Mouse (Mus musculus): ENCODE measurements around the gene Lrwd1. TPM values are rescaled to one million over a fixed set of nuclear protein-coding genes. Genes with fewer than 3 reads are reported as not detected.
"Not testable (repeated sequence)": the region's sequence is repeated elsewhere in the genome, so short reads cannot be mapped to it uniquely, and the experiment has no call there.

The Lrwd1 gene
- polyA plus RNA-seq, 1 experiment from 2014 or later, result 21.8 TPM

DNA sequence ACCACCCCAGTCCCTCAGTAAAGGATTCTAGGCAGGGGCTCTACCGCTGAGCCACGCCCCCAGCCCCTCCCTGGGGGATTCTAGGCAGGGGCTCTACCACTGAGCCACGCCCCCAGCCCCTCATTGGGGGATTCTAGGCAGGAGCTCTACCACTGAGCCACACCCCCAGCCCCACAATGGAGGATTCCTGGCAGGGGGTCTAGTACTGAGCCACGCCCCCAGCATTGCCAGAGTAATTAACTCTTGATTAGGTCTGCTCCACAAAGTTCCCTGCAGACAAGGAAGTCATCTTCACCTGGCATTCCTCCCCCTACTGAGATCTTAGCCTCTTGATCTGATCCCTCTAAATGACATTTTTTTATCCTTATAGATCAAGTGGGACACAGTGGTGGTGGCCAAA is 22.3 kb downstream of the Lrwd1 start:
- H3K9me3 ChIP-seq (replicated peaks), result not testable (repeated sequence)

DNA sequence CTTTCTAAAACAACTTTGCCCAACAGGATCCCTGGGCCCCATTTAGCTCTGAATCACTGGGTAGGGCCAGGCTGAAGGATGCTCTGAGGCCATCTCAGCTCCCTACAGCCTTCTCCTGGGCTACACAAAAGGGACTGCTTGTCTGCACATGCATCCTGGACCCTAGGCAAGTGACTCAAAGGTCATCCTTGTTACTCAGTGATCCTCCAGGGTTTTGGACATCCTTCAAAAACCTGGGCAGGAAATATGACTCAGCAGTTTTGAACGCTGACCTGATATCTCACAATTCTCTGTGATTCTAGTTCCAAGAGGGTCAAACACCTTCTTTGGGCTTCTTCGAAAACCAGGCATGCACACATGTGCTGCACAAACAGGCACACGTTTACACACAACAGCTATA is 26.8 kb downstream of the Lrwd1 start:
- ATAC-seq (ENCODE audit: insufficient number of reproducible peaks, low FRiP score), result no peak
- WGBS, result 56% methylated on average over 3 of the region's 3 CpGs
- Histone ChIP-seq H3K4me1 (replicated peaks) (no peaks in the 10 kb centered on the region), H3K4me3 (no peak overlapping the region), H3K36me3 (no peaks in the 10 kb centered on the region), H3K27me3 (replicated peaks) (no peaks in the 10 kb centered on the region; the same call in 1 of the 2 replicates), H3K9me3 (replicated peaks) (no peaks in the 10 kb centered on the region), H3K27ac (ENCODE audit: poor library complexity, severe bottlenecking) (no peak overlapping the region), H3K9ac (no peak overlapping the region), H3K4me2 (no peak overlapping the region)

More for the DNA sequence above, 22.3 kb downstream of the Lrwd1 start:
- H3K4me3 ChIP-seq; H3K4me2 ChIP-seq; ATAC-seq (ENCODE audit: insufficient number of reproducible peaks, low FRiP score); H3K9ac ChIP-seq; H3K27ac ChIP-seq (ENCODE audit: poor library complexity, severe bottlenecking); H3K27me3 ChIP-seq (replicated peaks); H3K36me3 ChIP-seq: not testable (repeated sequence)
- 42% methylated on average over 4 of the region's 4 CpGs for WGBS
- H3K4me1 ChIP-seq (replicated peaks), result peaks cover 18% of the 10 kb centered on the region

DNA sequence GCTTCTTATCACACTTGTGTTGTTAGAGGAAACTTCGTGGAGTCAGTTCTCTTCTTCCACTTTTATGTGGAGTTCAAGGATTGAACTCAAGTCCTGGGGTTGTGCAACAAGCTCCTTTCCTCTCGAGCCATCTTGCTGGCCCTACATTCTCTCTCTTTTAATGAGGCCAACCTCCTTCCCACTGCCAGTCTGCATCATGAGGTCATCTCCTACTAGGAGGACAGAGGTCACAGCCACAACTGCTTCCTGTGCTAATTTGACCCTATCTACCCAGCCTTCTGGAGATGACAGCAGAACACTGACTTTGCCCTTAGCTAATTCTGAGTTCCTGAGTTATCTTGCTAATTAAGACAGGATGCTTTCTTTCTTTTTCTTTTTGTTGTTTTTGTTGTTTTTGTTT is 27.4 kb downstream of the Lrwd1 start:
- H3K4me2 ChIP-seq, result no peak overlapping the region
- 38% methylated on average over 2 of the region's 2 CpGs for WGBS
- H3K9me3 ChIP-seq (replicated peaks), result no peaks in the 10 kb centered on the region
- H3K27ac ChIP-seq (ENCODE audit: poor library complexity, severe bottlenecking), result no peak overlapping the region
- H3K27me3 ChIP-seq (replicated peaks), result peaks cover 4% of the 10 kb centered on the region
- H3K36me3 ChIP-seq, result no peaks in the 10 kb centered on the region
- no peak overlapping the region for H3K9ac ChIP-seq
- no peak for ATAC-seq (ENCODE audit: insufficient number of reproducible peaks, low FRiP score)
- no peak overlapping the region for H3K4me3 ChIP-seq
- H3K4me1 ChIP-seq (replicated peaks), result no peaks in the 10 kb centered on the region

DNA sequence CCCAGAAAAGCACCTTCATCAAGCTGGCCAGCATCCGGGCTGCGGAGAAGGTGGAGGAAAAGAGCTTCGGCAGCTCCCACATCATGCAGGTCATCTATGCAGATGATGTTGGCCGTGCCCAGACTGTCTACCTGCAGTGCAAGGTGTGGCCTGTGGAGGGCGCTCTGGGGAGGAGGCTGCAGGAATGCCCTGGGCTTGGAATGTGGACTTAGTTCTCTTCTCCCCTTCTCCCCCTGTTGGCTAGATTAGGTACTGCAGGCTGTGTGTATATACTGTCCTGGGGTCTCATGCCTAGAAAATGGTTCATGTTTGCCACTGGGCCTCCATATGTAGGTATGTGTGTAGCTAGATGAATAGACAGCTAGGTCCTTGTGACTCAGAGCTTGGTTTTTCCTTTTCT is 31.4 kb downstream of the Lrwd1 start:
- WGBS, result 82% methylated on average over 5 of the region's 5 CpGs
- Histone ChIP-seq H3K27ac (ENCODE audit: poor library complexity, severe bottlenecking) (no peak overlapping the region), H3K9ac (no peak overlapping the region), H3K9me3 (replicated peaks) (no peaks in the 10 kb centered on the region), H3K4me3 (no peak overlapping the region), H3K4me2 (no peak overlapping the region), H3K27me3 (replicated peaks) (peaks cover 29% of the 10 kb centered on the region), H3K4me1 (replicated peaks) (peaks cover 4% of the 10 kb centered on the region; the same call in 1 of the 2 replicates), H3K36me3 (no peaks in the 10 kb centered on the region)
- no peak for ATAC-seq (ENCODE audit: insufficient number of reproducible peaks, low FRiP score)

DNA sequence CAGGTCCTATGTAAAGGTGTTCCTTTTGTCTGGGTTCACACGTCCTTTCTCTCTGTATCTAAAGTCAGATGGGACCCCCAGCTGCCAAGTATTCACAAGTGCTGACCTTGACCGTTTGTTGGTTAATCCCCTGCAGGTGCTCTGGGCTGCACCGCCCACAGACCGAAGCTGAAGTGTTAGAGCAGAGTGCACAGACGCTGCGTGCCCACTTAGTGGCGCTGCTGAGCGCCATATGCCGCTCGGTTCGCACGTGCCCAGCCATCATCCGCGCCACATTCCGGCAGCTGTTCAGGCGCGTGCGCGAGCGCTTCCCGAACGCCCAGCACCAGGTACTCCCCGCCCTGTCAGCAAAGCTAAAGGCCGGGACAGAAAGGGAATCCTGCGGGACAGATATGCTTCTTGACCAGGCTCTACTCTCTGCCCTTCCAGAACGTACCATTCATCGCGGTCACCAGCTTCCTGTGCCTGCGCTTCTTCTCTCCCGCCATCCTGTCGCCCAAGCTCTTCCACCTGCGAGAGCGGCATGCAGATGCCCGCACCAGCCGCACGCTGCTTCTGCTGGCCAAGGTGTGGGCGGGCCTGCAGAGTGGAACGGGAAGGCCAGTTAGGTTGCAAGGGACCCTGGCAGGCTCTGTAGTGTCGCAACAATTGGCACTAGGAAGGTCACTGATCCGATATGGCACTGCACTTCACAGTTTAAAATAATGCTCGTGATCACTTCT is 33.6 kb downstream of the Lrwd1 start:
- H3K4me2 ChIP-seq, result peak overlapping the region; percentile 71
- H3K27me3 ChIP-seq (replicated peaks), result peaks cover 29% of the 10 kb centered on the region
- peak overlapping the region; percentile 36 for H3K4me3 ChIP-seq
- H3K27ac ChIP-seq (ENCODE audit: poor library complexity, severe bottlenecking), result no peak overlapping the region
- H3K9me3 ChIP-seq (replicated peaks), result no peaks in the 10 kb centered on the region
- peak overlapping the region; percentile 14; the same call in 1 of the 2 replicates for H3K9ac ChIP-seq
- WGBS, result 6% methylated on average over 41 of the region's 41 CpGs
- H3K4me1 ChIP-seq (replicated peaks), result peaks cover 4% of the 10 kb centered on the region; the same call in 1 of the 2 replicates
- ATAC-seq (ENCODE audit: insufficient number of reproducible peaks, low FRiP score), result peak; percentile 68
- no peaks in the 10 kb centered on the region for H3K36me3 ChIP-seq

DNA sequence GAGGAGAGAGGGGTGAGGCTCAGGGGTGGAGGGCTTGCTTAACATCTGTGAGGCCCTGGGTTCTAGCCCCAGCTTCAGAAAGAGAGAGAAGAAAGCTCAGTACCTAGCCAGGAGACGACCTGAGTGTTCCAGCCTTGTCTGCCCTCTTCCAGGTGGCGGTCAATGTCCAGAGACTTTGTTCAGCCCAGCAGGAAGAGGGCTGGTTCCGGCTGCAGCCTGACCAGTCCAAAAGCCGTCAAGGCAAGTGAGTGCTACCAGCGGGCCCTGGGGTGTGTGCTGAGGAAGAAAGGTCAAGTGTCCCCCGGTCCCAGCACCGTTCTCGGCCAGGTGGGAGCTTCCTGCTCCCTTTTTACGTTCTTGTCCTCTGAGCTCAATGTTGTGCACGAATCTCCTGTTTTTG is 37.3 kb downstream of the Lrwd1 start:
- Histone ChIP-seq H3K4me1 (replicated peaks) (peaks cover 4% of the 10 kb centered on the region; the same call in 1 of the 2 replicates), H3K9me3 (replicated peaks) (no peaks in the 10 kb centered on the region), H3K27me3 (replicated peaks) (peaks cover 32% of the 10 kb centered on the region), H3K4me3 (no peak overlapping the region), H3K9ac (no peak overlapping the region), H3K36me3 (no peaks in the 10 kb centered on the region), H3K27ac (ENCODE audit: poor library complexity, severe bottlenecking) (no peak overlapping the region), H3K4me2 (no peak overlapping the region)
- 76% methylated on average over 10 of the region's 10 CpGs for WGBS
- ATAC-seq (ENCODE audit: insufficient number of reproducible peaks, low FRiP score), result no peak

DNA sequence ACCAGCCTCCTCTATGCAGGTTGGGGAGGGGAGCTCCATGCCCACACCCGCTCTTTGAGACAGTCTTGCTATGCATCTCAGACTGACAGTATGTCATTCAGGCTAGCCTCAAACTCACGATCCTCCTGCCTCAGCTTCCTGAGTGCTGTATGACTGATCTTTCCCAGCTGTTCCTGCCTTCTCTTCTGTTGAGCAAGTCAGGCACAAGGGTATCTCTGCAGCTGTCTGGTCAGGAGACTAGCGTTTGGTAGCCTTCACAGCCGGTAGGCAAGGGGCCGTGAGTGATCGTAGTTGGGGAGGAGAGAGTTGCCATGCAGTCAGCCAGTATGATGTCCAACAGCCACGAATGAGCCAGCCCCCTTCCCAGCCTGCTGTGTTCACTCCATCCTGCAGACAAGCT is 40.8 kb downstream of the Lrwd1 start:
- H3K4me1 ChIP-seq (replicated peaks), result no peaks in the 10 kb centered on the region
- H3K9me3 ChIP-seq (replicated peaks), result no peaks in the 10 kb centered on the region
- H3K9ac ChIP-seq, result no peak overlapping the region
- H3K4me3 ChIP-seq, result no peak overlapping the region
- ATAC-seq (ENCODE audit: insufficient number of reproducible peaks, low FRiP score), result no peak
- H3K4me2 ChIP-seq, result no peak overlapping the region
- H3K36me3 ChIP-seq, result no peaks in the 10 kb centered on the region
- H3K27ac ChIP-seq (ENCODE audit: poor library complexity, severe bottlenecking), result no peak overlapping the region
- WGBS, result 65% methylated on average over 7 of the region's 7 CpGs
- peaks cover 27% of the 10 kb centered on the region for H3K27me3 ChIP-seq (replicated peaks)

DNA sequence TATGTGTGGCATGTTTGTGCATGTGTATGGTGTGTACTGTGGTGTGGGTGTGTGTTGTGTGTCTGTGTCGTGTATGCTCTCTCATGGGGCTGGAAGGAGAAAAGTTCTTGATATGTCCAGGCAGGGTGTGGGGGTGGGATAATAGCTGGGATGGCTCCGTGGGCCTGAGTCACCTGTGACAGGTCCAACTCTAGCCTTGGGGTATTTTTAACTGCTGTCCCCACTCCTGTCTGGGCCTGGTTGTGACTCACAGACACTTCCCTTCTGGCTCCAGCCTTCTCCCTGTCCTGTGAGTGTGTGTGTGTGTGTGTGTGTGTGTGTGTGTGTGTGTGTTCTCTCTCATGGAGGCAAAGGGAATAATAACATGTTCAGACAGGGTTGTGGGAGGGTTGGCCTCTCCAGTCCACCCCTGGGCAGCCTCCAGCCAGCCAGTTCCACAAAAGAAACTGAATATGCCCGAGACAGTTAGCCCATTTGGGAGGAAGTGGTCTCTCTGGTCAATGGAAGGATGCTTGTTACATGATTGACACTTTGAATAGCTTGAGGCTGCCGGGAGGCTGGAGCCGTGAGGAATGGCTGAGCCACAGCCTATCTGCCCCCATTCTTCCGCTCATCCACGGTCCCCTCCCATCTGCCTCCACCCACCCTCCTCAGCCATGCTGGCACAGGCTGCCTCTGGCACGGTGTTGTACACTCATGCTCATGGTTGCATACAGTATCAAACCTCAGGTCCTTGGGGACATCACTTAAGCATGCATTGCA is 41.4 kb downstream of the Lrwd1 start:
- Histone ChIP-seq H3K27ac (ENCODE audit: poor library complexity, severe bottlenecking) (no peak overlapping the region), H3K9ac (no peak overlapping the region), H3K4me1 (replicated peaks) (no peaks in the 10 kb centered on the region), H3K27me3 (replicated peaks) (peaks cover 31% of the 10 kb centered on the region), H3K4me2 (no peak overlapping the region), H3K4me3 (no peak overlapping the region), H3K9me3 (replicated peaks) (no peaks in the 10 kb centered on the region), H3K36me3 (no peaks in the 10 kb centered on the region)
- WGBS, result 52% methylated on average over 8 of the region's 8 CpGs
- ATAC-seq (ENCODE audit: insufficient number of reproducible peaks, low FRiP score), result no peak

DNA sequence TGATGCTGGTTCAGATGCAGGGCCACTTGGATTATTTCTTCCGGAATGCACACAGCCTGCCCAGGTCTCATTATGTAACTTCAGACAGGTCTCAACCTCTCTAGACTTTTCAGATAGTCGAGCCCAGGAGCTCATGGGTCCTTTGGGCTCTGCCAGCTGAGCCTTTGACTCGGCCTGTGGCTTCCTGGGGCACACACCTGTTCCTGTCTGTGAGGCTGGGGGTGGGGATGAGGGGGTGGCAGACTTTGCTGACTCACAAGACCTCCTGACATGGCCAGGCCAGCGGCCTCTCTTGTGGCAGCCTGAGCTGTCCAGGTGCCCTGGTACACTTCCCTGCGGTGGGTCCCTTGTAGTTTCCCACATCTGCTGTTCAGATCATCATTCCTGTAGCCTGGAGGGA is 43.9 kb downstream of the Lrwd1 start:
- Histone ChIP-seq H3K27me3 (replicated peaks) (peaks cover 50% of the 10 kb centered on the region), H3K27ac (ENCODE audit: poor library complexity, severe bottlenecking) (no peak overlapping the region), H3K4me1 (replicated peaks) (no peaks in the 10 kb centered on the region), H3K4me3 (no peak overlapping the region), H3K9me3 (replicated peaks) (no peaks in the 10 kb centered on the region), H3K9ac (no peak overlapping the region), H3K4me2 (no peak overlapping the region), H3K36me3 (no peaks in the 10 kb centered on the region)
- ATAC-seq (ENCODE audit: insufficient number of reproducible peaks, low FRiP score), result no peak
- 58% methylated on average over 5 of the region's 5 CpGs for WGBS

DNA sequence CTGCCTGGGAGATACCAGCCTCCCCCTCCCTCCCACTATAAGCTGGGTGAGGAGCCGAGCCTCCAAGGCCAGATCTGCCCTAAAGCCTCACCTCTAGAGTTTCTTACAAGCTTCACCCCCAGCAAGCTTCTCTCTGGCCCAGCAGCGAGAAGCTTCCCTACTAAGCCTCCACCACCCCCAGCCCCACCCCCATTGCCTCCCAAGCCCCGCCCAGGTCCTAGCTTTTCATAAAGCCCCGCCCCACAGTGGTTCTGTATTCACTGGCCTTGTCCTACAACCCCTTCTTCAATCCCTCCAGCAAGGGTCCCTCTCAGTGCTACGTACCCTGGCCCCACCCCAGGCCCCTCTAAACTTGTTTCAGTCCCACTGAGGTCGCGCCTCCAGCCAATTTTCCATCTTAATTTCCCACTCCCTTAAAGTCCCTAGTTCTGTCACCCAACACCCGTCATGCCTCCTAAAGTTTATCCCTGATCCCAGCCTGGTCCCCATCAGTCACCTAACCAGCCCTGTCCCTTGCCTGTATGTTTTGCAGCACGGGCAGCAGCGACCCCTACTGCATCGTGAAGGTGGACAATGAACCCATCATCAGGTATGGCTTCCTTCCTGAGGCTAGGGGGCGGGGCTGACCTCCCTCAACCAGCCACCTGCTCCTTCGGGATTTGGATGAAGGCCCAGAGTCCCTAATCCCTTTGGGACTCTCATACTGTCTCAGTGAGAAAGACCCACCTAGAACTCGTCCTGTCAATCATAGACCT is 46.9 kb downstream of the Lrwd1 start:
- H3K27ac ChIP-seq (ENCODE audit: poor library complexity, severe bottlenecking), result no peak overlapping the region
- H3K27me3 ChIP-seq (replicated peaks), result peaks cover 73% of the 10 kb centered on the region
- H3K4me2 ChIP-seq, result no peak overlapping the region
- no peaks in the 10 kb centered on the region for H3K9me3 ChIP-seq (replicated peaks)
- H3K4me3 ChIP-seq, result no peak overlapping the region
- no peak overlapping the region for H3K9ac ChIP-seq
- WGBS, result 18% methylated on average over 14 of the region's 14 CpGs
- H3K4me1 ChIP-seq (replicated peaks), result peaks cover 15% of the 10 kb centered on the region
- no peaks in the 10 kb centered on the region for H3K36me3 ChIP-seq
- no peak for ATAC-seq (ENCODE audit: insufficient number of reproducible peaks, low FRiP score)

DNA sequence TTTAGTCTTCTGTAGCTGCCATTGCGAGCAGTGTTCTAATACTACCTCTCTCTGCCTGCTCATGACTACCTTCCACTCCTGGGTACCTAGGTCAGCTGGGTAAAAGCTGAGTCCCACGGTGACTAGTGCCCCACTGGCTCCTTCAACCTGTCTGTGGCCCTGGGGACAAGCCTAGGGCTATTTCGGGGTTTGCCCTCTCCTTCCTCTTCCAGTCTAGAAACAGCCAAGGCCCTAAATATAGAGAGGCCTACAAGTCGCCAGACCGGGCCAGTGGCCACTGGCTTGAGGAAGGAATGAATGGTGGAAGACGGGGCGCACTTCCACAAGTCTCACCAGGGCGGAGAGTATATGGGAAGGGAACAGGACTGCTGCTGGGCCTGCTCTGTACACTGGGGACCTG is 49.6 kb downstream of the Lrwd1 start:
- ATAC-seq (ENCODE audit: insufficient number of reproducible peaks, low FRiP score), result no peak
- H3K27ac ChIP-seq (ENCODE audit: poor library complexity, severe bottlenecking), result no peak overlapping the region
- H3K4me3 ChIP-seq, result no peak overlapping the region
- 75% methylated on average over 8 of the region's 8 CpGs for WGBS
- H3K4me2 ChIP-seq, result no peak overlapping the region
- no peak overlapping the region for H3K9ac ChIP-seq
- no peaks in the 10 kb centered on the region; the same call in 1 of the 2 replicates for H3K9me3 ChIP-seq (replicated peaks)
- no peaks in the 10 kb centered on the region for H3K36me3 ChIP-seq
- peaks cover 15% of the 10 kb centered on the region for H3K4me1 ChIP-seq (replicated peaks)
- peaks cover 61% of the 10 kb centered on the region for H3K27me3 ChIP-seq (replicated peaks)

All from heart, embryonic 12.5 days (tissue).